Mouse (Mus musculus) urinary bladder, adult 2 months (tissue): Measurements from ENCODE around the gene Grhl3. TPM values are rescaled to one million over a fixed set of nuclear protein-coding genes. Genes with fewer than 3 reads are reported as not detected.
A peak's percentile ranks its signal among the peaks of the same experiment; 100 is the strongest.
"Not testable (repeated sequence)": the region's sequence is repeated elsewhere in the genome, so short reads cannot be mapped to it uniquely, and the experiment has no call there.

Source experiments
- DNase-seq: peaks from one replicate; pipeline ENCODE4 v3.0.0; 2022; ENCODE audit warnings: low spot score
- polyA plus RNA-seq: library from polyadenylated mRNA; depleted of rRNA; stranded (reverse); fragments of >200 nt; gene quantifications from 2 replicates; pipeline ENCODE4 v1.2.3, GENCODE M21; 2012; rRNA removed

The Grhl3 gene
- 63.4 and 78.8 TPM in 2 replicates for polyA plus RNA-seq

DNA sequence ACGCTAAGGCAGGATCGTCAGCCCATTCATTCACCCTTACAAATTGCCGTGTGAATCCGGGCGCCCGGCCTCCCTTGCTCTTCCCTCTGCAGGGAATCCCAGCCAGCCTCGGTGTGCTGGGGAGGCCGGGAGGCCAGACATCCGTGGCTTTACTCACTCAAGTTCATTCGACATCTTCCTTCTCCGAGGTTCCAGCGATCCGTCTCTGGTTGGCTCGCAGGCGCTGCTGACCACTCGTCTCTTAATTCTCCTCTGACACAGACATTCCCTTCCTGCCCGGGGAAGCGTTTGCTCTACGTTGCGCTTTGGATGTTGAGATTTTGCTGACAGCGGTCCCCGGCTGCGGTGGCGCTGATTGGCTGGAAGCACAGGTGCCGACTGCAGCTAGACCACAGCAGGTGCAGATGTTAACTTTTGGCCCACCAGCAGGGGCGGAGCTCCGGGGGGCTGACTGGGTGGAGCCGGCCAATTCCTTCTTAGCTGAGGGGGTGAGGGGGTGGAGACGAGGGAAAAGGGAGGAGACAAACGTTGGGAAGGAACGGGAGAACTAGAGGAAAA, at the start of gene Grhl3:
Grhl3 (minus strand) TSS at position 380 of the 558 bp plus-strand sequence.
- peak; percentile 54 for DNase-seq

GRCm38 (mm10) chr4:135622290-135622689, 48.9 kb upstream of the Grhl3 start:
- no peak for DNase-seq

DNA sequence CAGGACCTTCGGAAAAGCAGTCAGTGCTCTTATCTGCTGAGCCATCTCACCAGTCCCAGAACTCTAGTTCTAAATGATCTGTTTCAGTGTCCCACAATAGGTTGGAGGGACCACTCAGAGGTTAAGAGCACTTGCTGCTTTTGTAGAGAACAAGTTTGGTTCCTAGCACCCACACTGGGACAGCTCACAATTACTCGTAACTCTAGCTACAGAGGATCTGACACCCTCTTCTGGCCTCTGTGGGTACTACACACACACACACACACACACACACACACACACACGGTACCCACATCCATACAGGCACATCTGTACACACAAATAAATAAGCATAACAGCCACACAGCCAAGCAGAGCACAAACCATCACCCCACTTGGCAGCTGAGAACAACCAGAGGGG, 47.0 kb upstream of the Grhl3 start:
- no peak for DNase-seq

DNA sequence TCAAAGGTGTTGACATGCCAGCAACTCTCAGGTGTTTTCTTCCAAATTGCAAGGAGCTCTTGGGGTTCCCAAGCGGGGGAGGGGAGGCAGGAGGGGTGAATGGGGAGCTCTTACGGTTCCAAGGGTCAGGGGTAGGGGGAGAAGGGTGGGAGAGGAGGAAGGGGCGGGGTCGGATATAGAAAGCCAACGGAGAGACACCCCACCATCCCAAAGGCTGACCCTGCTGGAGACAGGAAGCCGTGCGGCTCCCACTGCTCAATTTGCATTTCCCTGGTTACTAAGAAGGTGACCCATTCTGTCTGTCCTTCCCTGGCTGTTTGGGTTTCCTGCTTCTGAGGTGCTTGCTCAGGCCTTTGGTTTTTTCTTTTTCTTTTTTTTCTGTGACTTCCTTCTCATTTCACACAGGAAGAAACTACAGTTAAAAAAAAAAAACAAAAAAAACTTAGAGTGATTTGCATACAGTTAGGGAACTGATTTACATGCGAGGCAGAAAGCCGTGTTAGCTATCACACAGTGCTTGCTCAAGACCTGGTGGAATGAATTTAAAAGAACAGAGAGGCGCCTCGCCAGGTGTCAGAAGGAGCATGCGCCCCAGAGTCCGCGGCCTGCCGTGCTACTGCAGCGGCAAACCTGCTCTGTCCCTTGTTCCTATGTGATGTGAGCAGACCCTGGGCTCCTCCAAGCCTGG, 44.5 kb upstream of the Grhl3 start:
- DNase-seq: no peak

DNA sequence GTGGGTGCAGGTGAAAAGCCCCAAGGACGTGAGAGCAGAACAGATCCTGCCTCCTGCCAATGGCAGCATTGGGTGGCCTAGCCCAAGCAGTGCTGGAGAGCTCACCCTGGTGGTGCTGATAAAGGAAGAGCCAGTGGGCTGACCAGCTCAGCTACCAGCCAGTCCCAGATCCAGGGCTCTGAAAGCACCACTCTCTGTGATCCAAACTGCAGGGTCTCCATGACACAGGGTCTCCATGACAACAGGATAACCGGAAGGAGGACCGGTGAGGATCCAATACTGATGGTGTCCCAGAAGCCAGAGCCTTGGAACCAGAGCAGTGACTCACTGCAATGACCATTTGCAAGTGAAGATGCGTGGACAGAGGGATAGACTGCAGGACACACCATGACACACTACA, 43.6 kb upstream of the Grhl3 start:
- DNase-seq: no peak

DNA sequence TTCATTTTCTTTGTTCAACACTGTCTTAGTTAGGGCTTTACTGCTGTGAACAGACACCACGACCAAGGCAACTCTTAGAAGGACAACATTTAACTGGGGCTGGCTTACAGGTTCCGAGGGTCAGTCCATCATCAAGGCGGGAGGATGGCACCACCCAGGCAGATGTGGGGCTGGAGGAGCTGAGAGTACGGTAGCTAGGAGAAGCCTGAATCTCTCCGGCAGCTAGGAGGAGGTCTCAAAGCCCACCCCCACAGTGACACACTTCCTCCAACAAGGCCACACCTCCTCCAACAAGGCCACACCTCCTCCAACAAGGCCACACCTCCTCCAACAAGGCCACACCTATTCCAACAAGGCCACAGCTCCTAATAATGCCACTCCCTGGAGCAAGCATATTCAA, 41.9 kb upstream of the Grhl3 start:
- DNase-seq: not testable (repeated sequence)

DNA sequence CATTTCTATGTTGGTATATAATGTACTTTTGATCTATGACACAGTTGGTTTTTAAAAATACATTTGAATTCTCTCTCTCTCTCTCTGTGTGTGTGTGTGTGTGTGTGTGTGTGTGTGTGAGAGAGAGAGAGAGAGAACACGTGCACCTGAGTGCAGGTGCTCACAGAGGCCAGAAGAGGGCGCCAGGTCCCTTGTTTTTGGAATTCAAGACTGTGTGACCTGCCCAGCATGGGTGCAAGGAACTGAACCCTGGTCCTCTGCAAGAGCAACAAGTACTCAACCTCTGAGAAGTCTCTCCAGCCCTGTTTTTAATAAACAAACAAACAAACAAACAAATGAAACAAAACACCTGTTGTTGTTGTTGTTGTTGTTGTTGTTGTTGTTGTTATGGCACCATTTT, 36.6 kb upstream of the Grhl3 start:
- DNase-seq: no peak

- no peak for DNase-seq
These were observed 34.8 kb upstream of the Grhl3 start for GRCm38 (mm10) chr4:135607979-135608885.

GRCm38 (mm10) chr4:135606271-135606670, 32.8 kb upstream of the Grhl3 start:
- DNase-seq: no peak

- no peak for DNase-seq
These were observed 28.1 kb upstream of the Grhl3 start for GRCm38 (mm10) chr4:135601530-135601929.

DNA sequence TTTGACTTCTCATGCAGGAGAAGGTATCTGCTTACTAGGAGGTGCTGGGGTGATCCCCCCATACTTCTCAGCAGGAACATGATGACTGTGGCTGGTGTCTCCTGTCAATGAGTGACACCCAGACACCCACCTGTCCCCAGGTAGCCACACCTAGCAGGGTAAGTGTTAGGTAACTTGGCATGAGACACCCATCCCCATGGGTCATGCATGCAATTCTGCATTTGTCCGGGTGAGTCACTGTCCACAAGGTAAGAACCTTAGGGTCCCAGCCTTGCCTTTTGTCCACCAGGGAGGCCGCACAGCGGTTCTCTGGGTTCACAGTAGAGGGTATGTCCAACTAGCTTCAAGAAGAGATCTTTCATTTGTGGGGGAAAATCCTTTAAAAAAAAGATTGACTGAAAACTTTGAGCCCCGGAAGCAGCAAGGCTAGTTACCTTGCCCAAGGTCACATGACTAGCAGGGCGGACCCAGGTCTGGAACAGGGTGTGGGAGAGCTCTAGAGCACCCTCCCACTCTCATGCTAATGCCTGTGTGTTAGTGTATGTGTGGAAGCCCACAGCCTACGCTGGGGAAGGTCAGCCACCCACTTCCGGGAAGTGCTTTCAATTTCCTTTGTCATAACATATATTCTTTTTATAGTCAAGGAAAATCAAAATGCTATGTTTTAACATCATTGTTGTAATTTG, 26.2 kb upstream of the Grhl3 start:
- no peak for DNase-seq

- DNase-seq: no peak
These were observed 25.6 kb upstream of the Grhl3 start for GRCm38 (mm10) chr4:135598998-135599397.

GRCm38 (mm10) chr4:135597571-135597970, 24.1 kb upstream of the Grhl3 start:
- DNase-seq: peak; percentile 50

- DNase-seq: no peak
These were observed 22.5 kb upstream of the Grhl3 start for GRCm38 (mm10) chr4:135595943-135596342.

DNA sequence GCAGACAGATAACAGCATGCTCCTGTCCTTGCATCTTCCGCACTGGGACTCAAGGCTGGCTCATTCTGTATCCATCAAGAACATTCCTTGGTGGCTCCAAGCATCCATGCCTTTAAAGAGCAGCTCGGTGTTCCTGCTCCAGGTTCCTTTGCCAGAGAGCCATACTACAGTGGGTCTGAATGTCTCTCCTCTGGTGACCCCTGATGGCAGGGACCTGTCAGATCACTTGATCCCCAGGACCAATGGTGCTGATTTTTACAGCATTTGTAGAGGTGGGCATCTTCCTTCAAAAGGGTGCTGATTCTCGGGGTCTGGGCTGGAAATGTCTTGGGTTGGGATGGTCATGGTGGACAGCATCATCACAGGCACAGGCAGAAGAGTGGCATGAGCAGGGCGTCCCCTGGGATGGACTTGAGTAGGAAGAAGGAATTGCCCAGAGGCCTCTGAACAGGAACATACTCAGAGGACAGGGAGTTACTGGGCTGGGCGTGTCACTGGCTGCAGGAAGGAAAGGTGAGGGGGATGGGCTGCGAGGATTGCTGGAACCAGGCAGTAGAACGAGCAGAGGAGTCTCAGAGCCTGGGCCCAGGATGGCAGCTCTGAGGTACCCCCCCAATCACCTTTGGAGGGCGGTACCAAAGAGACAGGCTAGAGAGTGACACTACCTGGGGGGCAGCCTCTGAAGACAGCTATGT, 18.3 kb upstream of the Grhl3 start:
- DNase-seq: no peak

GRCm38 (mm10) chr4:135591086-135591485, 17.7 kb upstream of the Grhl3 start:
- DNase-seq: no peak

- no peak for DNase-seq
These were observed 11.4 kb upstream of the Grhl3 start for GRCm38 (mm10) chr4:135584838-135585237.

DNA sequence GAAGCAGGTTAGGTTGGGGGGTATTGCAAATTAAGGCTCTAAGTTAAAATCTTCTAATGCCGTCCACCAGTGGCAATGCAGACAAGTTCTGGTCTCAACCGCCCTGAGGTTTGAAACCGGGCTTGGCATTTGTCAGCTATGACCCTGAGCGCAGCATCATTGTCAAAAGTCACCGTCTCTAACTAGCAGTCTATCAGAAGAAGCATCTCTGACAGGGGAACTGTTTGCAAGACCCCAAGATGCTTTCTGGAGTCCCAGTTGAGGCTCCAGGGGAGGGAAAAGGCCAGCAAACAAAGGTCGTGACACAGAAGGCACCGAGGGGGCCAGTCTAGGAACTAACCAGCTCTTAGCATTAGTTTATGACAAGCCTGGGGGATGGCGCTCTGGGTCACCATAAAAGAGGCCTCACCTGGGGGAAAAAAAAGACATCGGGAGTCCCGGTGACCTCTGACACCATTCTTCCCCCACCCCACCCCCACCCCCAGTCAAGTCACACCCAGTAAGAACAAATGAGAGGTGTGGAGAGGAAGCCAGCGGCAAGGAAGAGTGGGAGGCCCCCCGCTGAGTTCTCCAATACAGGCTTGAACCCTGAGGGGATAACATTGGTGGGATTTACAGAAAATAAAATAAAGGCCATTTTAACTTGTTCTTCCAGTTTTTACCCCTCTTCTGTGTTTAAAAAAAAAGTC, 7.9 kb upstream of the Grhl3 start:
- DNase-seq: no peak

- DNase-seq: no peak
These were observed 6.3 kb upstream of the Grhl3 start for GRCm38 (mm10) chr4:135579695-135580094.

GRCm38 (mm10) chr4:135578490-135578889, 5.1 kb upstream of the Grhl3 start:
- DNase-seq: no peak
